Mouse (Mus musculus) stomach, postnatal 0 days (tissue): Measurements from ENCODE around the gene Lman2. TPM values are rescaled to one million over a fixed set of nuclear protein-coding genes. Genes with fewer than 3 reads are reported as not detected.

Experiments used
- ATAC-seq: fragments of 200-750 bp; cut with Nextera tagmentation; 2 replicates; pipeline ENCODE4 v1.8.0; 2017; ENCODE audit not compliant: low FRiP score, low TSS enrichment
- DNase-seq: peaks from one replicate; pipeline ENCODE4 v3.0.0-alpha.2; 2016; ENCODE audit warnings: low spot score
- H3K27ac ChIP-seq: fragments of 300-500 bp; sonication (generic); replicated peaks from 2 replicates; pipeline ENCODE4 v1.5.1; 2014; ENCODE audit warnings: mild to moderate bottlenecking, control low read depth
- H3K27me3 ChIP-seq: fragments of 300-500 bp; sonication (generic); 2 replicates; pipeline ENCODE4 v1.6.1; 2014; ENCODE audit warnings: low read length; ENCODE audit not compliant: control insufficient read depth, insufficient read depth
- H3K36me3 ChIP-seq: fragments of 300-500 bp; sonication (generic); 2 replicates; pipeline ENCODE4 v1.6.1; 2014; ENCODE audit warnings: low read length, mixed read lengths; ENCODE audit not compliant: control insufficient read depth, insufficient read depth
- H3K4me1 ChIP-seq: fragments of 300-500 bp; sonication (generic); replicated peaks from 2 replicates; pipeline ENCODE4 v1.6.1; 2014; ENCODE audit warnings: antibody characterized with exemption; ENCODE audit not compliant: control insufficient read depth, insufficient read depth
- H3K4me2 ChIP-seq: fragments of 300-500 bp; sonication (generic); replicated peaks from 2 replicates; pipeline ENCODE4 v1.6.1; 2014; ENCODE audit warnings: low read depth, mild to moderate bottlenecking, control low read depth, moderate library complexity
- H3K4me3 ChIP-seq: fragments of 300-500 bp; sonication (generic); 2 replicates; pipeline ENCODE4 v1.5.1; 2014; ENCODE audit warnings: low read depth, low read length, control low read depth
- H3K9ac ChIP-seq: fragments of 300-500 bp; sonication (generic); 2 replicates; pipeline ENCODE4 v1.6.1; 2014; ENCODE audit warnings: mild to moderate bottlenecking, low read length, control low read depth, mixed read lengths
- H3K9me3 ChIP-seq: fragments of 300-500 bp; sonication (generic); 2 replicates; pipeline ENCODE4 v1.6.1; 2016; ENCODE audit warnings: low read length; ENCODE audit not compliant: control insufficient read depth
- CTCF ChIP-seq: IDR thresholded peaks from 2 replicates; pipeline ENCODE4 v1.5.1; 2016; ENCODE audit warnings: antibody characterized with exemption, low read depth, mild to moderate bottlenecking, moderate library complexity
- EP300 ChIP-seq: optimal IDR thresholded peaks from 2 replicates; pipeline ENCODE3; 2016; ENCODE audit warnings: antibody characterized with exemption
- WGBS: fragments of 180-500 bp; shearing (Covaris S2); extraction: QIAGEN DNeasy Blood & Tissue Kit; methylation state at CpG from one replicate; pipeline ENCODE4 v1.1.7; 2014; 5-methylcytosine and 5-hydroxymethylcytosine counted together
- polyA plus RNA-seq: library from polyadenylated mRNA; unstranded; fragments of >200 nt; fragmentation: Nextera tagmentation; extraction: Ambion mirVana; gene quantifications from 2 replicates; pipeline ENCODE4 v1.2.1, GENCODE M21; 2015

Gene Lman2
- polyA plus RNA-seq: 73.7 and 76.5 TPM in 2 replicates

- no peaks in the 10 kb centered on the region for H3K9me3 ChIP-seq
- H3K36me3 ChIP-seq: peaks cover 9% of the 10 kb centered on the region
- ATAC-seq (peak; percentile 98), DNase-seq (peak; percentile 97)
- peak within 1 kb of the TSS; percentile 97 for H3K27ac ChIP-seq
- no peaks in the 10 kb centered on the region for H3K27me3 ChIP-seq
- H3K4me1 ChIP-seq: no peaks in the 10 kb centered on the region; the same call in 1 of the 2 replicates
- TF ChIP-seq EP300 (peak; percentile 76), CTCF (0 out of 2 replicates have a peak, but pooled peaks have one; percentile 2)
- under 1% methylated on average over 35 of the region's 35 CpGs for WGBS
- H3K4me3 ChIP-seq: peak within 1 kb of the TSS; percentile 94
- H3K4me2 ChIP-seq: peak within 1 kb of the TSS; percentile 83
- H3K9ac ChIP-seq: peak within 1 kb of the TSS; percentile 96
These were observed at the start of gene Lman2 for GRCm38 (mm10) chr13:55362453-55363060. Gene Lman2 (minus strand): TSS chr13:55362783.

DNA sequence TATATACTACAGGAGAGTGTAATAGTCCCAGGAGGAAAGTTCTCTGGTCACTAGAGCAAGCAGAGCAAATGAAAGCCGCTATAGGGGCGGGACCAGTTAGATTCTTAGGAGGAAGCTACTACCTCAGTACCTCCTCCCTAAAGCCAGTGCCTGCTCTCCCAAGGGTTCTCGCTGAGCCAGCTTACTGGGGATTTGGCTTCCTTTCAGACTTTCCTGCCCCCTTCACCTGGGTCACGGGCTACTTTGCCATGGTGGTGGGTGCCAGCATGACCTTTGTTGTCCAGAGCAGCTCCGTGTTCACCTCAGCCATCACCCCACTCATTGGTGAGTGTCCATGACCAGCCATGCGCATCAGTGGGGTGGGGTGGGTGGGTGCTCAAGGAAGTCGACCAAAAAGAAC is 49.2 kb upstream of the Lman2 start:
- H3K27ac ChIP-seq: no peak overlapping the region
- H3K4me3 ChIP-seq: no peak overlapping the region
- H3K9me3 ChIP-seq: no peaks in the 10 kb centered on the region
- H3K9ac ChIP-seq: no peak overlapping the region
- H3K27me3 ChIP-seq: no peaks in the 10 kb centered on the region
- no peak overlapping the region for H3K4me2 ChIP-seq
- no peaks in the 10 kb centered on the region for H3K4me1 ChIP-seq
- DNase-seq (no peak), ATAC-seq (no peak)
- H3K36me3 ChIP-seq: no peaks in the 10 kb centered on the region
- TF ChIP-seq CTCF (no peak), EP300 (no peak)
- WGBS: 70% methylated on average over 7 of the region's 7 CpGs

- H3K9me3 ChIP-seq: no peaks in the 10 kb centered on the region
- no peak for DNase-seq
- H3K36me3 ChIP-seq: no peaks in the 10 kb centered on the region
- H3K9ac ChIP-seq: no peak overlapping the region
- no peak for ATAC-seq
- H3K27me3 ChIP-seq: no peaks in the 10 kb centered on the region
- H3K27ac ChIP-seq: no peak overlapping the region
- H3K4me2 ChIP-seq: no peak overlapping the region
- no peak overlapping the region for H3K4me3 ChIP-seq
- no peaks in the 10 kb centered on the region for H3K4me1 ChIP-seq
- no peak for TF ChIP-seq CTCF
- TF ChIP-seq EP300: no peak
- 81% methylated on average over 19 of the region's 19 CpGs for WGBS
These were observed 46.0 kb upstream of the Lman2 start for GRCm38 (mm10) chr13:55408546-55409120.

GRCm38 (mm10) chr13:55407341-55407740 is 44.8 kb upstream of the Lman2 start:
- H3K4me3 ChIP-seq: no peak overlapping the region
- H3K4me2 ChIP-seq: no peak overlapping the region
- ATAC-seq: no peak
- 79% methylated on average over 4 of the region's 4 CpGs for WGBS
- H3K36me3 ChIP-seq: no peaks in the 10 kb centered on the region
- DNase-seq: no peak
- H3K9me3 ChIP-seq: no peaks in the 10 kb centered on the region
- TF ChIP-seq CTCF (no peak), EP300 (no peak)
- no peak overlapping the region for H3K27ac ChIP-seq
- no peak overlapping the region for H3K9ac ChIP-seq
- no peaks in the 10 kb centered on the region for H3K27me3 ChIP-seq
- no peaks in the 10 kb centered on the region for H3K4me1 ChIP-seq

DNA sequence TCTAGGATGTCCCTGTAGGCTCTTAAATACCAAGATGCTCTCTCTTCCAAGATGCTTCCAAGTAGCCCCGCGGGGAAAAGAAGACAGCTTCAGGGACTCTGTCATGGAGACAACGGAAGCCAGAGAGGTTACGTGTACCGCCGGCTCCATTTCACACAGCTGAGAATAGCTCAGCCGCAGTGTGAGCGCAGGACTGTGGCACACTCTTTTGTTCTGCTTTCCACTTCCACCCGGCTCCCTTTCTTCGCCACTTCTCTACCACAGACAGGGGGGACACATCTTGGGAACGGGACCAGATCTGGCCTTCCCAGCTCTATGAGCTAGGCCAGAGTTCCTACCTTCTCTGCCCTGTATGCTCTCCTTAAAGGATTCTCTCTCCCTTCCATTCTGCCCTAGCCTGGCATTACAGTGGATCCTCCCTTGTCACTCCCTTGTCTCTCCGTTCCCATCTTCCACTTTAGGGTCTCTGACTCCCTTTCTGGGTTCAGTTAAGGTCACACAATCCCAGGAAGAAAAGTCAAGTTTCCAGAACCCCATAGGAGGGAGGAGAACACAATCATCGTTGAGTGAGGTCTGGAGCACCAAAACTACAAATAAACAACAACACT is 43.3 kb upstream of the Lman2 start:
- Histone ChIP-seq H3K9ac (peak overlapping the region; percentile 8; the same call in 1 of the 2 replicates), H3K9me3 (no peaks in the 10 kb centered on the region), H3K4me3 (no peak overlapping the region), H3K4me1 (no peaks in the 10 kb centered on the region), H3K27ac (no peak overlapping the region), H3K4me2 (no peak overlapping the region), H3K27me3 (no peaks in the 10 kb centered on the region), H3K36me3 (no peaks in the 10 kb centered on the region)
- DNase-seq: no peak
- TF ChIP-seq EP300: no peak
- TF ChIP-seq CTCF: no peak
- 65% methylated on average over 13 of the region's 13 CpGs for WGBS
- no peak for ATAC-seq
